Mouse (Mus musculus): ENCODE results near the gene Commd8. TPM values are rescaled to one million over a fixed set of nuclear protein-coding genes. Genes with fewer than 3 reads are reported as not detected.

Gene Commd8
- 109 and 116 TPM in 2 replicates for polyA plus RNA-seq (2015; fragmentation: Nextera tagmentation; extraction: Ambion mirVana)

GRCm38 (mm10) chr5:72167594-72168284, at the start of gene Commd8:
Gene Commd8 (minus strand): TSS chr5:72168189.

Measured in urinary bladder, postnatal 0 days (tissue).